Mouse (Mus musculus) pancreas, adult 10 weeks (tissue): ENCODE results near the gene Nampt. TPM values are rescaled to one million over a fixed set of nuclear protein-coding genes. Genes with fewer than 3 reads are reported as not detected.

ENCODE experiments used
- polyA plus RNA-seq: library from polyadenylated mRNA; stranded (reverse); fragments of 350-450 nt; fragmentation: Illumina TruSeq; extraction: RNeasy Lipid Tissue Mini Kit (QIAGEN cat#74804); gene quantifications from one replicate; pipeline ENCODE4 v1.2.3, GENCODE M21; 2015; ENCODE audit warnings: low read depth, low replicate concordance; ENCODE audit not compliant: insufficient read depth

Nampt gene
- 4.8 TPM for polyA plus RNA-seq

DNA sequence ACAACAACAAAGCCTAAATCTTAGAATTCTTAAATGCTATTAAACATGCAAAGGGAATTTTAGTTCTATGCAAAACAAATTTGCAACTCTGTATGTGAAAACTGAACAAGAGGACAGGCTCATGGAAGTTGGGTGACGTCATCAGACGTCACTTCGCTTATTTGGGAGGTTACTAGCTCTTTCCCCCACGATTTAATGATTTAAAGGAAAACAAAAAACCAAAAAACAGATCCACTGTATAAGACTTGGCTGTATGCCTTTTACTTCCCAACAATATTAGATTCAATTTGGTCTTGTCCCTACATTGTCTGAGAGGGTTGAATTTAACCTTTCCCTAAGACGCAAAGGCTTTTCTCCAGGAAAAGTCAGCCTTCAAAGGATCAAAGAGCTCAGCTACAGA, at the start of gene Nampt:
TSS of gene Nampt (plus strand) at position 130 of the 400 bp plus-strand sequence.

Other genes with a start within 250 kb of the Nampt start
- gene Sypl, start 134.3 kb downstream of the Nampt start, polyA plus RNA-seq, result 24.0 TPM